Mouse (Mus musculus) kidney, postnatal 25 days (tissue): ENCODE measurements around the gene Neurl1b.
A peak's percentile ranks its signal among the peaks of the same experiment; 100 is the strongest.

ENCODE experiments used
- DNase-seq, 2 experiments: peaks; one replicate each; pipeline ENCODE4 v3.0.0; 2021; ENCODE audit warnings: mixed read lengths in 2 of 2

Neurl1b gene

DNA sequence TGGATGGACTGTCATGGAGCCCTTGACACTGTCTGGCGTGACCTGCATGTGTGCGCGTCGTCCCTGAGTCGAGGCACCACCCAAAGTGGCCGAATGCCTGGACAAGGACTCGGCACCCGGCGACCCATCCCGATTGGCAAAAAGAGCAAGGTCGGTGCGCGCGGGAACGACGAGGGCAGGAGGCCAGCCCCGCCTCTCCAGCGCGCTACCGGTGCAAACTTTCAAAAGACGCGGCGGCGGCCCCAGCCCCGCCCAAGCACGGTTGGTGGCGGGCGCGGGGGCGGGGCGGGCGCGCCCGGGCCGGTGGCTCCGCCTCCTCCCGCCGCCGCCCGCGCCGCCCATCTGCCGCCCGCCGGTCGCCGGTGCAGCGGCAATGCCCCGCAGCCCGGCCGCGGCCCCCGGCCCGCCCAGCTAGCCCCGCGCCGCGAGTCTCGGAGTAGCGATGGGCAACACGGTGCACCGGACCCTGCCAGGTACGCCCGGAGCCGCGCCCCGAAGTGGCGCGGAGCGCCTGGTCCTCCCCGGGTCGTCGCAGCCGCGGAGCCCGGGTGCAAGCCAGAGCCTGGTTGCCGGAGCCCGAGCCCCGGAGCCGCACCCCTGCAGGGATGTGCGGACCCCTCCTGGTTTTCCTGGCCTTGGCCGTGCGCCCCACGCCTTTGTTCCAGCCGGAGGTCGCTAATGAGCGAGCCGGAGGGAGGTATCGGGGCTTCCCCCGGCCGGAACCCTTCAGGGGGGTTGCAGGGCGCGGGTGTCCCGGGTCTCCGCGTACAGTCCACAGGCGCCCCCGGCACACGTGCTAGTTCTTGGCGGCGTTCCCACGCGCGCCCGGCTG lies at the start of gene Neurl1b:
TSS of gene Neurl1b (plus strand) at position 307 of the 832 bp plus-strand sequence.
- DNase-seq: peak; percentile 76 to 83

DNA sequence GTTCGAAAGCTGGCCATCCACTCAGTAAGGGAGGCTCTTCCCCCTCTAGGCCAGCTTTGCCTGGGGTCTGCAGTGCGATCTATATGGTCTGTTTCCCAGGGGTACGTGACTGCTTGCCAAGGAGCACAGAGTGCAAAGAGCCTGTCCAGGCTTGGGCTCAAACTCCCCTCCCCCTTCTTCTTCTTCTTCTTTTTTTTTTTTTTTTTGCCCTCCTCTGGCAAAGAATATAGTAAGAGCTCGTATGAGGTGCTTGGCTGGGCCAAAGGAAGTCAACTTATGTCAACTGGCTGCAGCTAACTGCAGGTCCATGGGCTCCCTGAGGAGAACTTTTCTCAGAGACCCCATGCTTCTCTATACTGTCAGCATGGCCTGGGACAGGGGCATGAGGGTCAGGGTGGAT lies 47.8 kb upstream of the Neurl1b start:
- no peak for DNase-seq

DNA sequence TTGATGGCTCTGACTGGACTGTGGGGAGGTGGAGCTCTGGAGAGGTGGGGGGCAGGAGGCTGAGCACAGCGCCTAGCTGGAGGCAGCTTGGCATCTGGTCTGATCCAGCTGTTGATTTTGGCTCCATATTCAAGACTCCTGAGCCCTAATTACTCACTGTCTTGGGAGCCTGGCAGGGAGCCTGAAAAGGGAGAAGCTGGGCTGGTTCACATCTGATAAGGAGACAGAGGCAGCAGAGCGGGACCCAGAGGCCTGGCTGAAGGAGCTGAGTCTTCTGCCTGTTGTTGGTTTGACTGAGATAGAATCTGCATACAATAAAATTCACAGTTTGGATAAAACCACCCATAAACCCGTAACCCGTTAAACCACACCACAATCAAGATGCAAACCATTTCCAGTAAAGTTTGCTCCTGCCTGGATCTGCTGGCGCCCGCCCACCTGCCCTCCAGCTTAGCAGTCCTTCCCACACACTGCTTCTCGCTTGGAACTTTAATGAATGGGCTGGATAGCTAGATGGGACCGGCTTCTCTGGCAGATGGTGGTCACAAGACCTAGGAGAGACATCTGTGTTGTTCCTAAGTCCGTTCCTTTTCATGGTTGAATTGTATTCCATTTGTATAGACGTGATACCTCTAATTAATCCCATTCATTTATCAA lies 46.2 kb upstream of the Neurl1b start:
- peak; percentile 88 to 89 for DNase-seq

- DNase-seq: peak; percentile 74 to 76
Measured at GRCm38 (mm10) chr17:26370521-26371245, 43.9 kb upstream of the Neurl1b start.

- DNase-seq: no peak
Measured at GRCm38 (mm10) chr17:26371246-26371535, 43.4 kb upstream of the Neurl1b start.

- DNase-seq: no peak
Measured at GRCm38 (mm10) chr17:26373211-26373610, 41.4 kb upstream of the Neurl1b start.

GRCm38 (mm10) chr17:26376416-26376815 lies 38.2 kb upstream of the Neurl1b start:
- DNase-seq: no peak

DNA sequence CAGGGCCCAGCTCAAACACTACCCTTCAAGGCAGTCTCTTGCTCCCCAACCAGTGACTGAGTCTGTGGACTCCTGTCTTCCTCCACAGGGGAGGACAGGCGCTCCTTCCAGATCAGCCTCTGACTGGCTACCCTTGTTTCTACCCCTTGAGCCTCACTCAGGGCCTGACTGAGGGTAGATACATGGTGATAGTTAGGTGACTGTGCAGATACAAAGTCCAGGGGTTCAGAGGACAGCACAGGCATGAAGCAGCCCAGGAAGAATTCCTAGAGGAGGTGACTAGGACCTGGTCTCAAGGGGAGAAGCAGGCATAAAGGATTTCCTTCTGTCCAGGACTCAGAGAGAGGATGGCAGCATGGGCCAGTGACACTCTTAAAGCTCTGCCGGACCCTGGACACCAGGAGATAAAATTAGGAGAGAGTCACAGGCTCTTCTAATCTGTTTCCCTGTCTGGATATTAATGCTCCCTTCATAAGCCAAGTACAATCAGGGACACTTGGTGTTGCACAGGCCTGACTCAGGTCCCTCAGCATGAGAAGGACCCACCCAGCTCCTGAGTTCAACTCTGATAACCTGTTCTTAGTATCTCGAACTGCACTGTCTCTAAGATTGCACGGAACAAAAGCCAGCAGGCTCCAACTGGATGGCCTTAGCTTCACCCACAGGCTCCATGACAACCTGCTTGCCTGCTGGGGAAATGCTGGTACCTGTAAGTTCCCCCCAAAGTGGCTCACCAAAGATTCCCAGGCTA lies 37.5 kb upstream of the Neurl1b start:
- no peak for DNase-seq

- DNase-seq: no peak
Measured at GRCm38 (mm10) chr17:26380280-26380985, 34.2 kb upstream of the Neurl1b start.

DNA sequence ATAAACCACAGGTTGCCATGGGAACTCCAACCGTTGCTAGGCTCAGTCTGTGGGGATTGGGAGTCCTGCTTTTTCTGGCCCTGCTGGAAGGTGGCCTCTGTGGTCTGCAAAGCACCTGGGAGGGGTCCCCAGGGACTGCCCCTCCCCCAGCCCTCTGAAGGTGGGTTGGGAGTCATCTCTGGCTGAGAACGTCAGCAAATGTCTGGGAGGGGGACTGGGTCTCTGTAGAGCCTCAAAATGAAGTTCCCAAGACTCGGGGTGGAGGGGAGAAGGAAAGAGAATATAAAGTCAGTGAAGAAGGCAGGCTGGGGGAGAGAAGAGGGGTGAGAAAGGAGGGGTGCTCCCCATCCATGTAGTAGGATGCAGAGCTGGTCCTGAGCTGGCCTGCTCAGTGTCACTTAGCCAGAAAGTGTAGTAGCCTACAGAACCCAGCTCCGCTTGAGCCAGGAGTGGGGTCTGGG lies 33.6 kb upstream of the Neurl1b start:
- DNase-seq: peak in 1 of 2 experiments; percentile 50

DNA sequence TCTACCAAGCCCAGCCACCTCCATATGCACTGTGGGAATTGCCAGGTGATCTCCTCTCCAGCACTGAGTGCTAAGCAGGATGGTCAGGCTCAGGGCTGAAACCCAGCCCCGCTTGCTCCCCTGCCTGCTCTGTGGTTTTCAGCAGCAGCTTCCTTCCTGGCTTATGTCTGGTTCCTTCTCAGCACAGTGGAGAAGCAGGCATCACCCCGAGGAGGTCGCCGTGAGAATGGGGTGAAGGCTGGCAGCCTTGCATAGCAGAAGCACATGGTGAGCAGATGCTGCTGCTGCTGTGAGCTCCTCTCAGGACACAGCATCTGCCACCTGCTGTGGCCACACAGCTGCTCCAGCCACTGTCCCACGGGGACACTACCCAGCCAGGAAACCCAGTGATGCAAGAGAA lies 33.0 kb upstream of the Neurl1b start:
- no peak for DNase-seq

DNA sequence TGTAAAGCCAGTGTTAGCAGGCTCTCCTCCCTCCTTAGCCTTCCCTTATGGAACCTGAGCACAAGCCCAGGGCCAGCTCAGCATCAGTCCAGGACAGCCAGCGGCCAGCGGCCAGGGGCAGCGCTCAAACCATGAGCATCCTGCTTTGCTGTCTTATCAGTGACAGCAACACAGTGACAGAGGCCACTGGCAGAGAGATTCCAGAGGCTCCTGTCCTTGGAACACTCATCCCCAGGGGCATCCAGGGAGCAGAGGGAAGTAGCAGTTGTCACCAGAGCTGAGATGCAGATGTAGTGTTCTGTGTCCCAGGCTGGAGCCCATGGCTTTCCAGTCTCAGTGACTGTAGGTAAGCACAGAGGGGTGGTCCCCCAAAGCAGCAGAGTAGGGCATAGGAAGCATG lies 32.5 kb upstream of the Neurl1b start:
- DNase-seq: no peak

DNA sequence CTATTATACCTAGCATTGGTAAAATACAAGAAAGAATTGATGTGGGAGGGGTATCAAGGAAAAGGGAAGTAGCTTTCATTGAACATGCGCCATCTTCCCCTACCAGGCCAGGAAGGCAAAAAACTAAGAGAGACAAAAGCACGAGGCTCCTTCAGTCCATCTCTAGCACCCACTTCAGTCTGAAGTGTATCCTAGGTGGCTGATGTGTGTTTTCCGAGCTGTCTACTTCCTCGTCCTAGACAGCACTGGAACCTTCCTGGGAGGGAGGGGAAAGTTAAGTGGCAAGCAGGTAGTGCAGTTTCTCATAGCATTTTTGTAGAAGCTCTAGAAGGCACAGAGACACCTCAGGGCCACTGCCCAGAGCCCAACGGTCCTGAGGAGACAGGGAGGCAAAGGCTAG lies 31.9 kb upstream of the Neurl1b start:
- DNase-seq: no peak

DNA sequence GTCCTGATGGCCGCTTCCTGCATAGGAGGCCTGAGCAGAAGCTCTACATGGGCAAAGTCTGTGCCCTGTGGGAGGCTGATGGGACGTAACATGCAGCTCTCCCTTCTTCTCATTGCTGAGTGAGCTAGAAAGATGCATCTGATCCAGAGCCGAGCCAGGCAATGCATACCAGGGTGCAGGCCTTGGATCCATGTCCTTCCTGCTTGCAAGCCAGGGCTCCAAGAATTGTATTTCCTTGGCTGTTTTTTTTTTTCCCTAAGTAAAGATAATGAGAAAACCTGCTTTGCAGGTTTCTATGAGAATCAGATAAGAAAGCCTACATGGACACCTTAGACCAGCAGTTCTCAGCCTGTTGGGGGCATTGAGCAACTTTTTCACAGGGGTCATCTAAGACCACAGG lies 30.5 kb upstream of the Neurl1b start:
- no peak for DNase-seq

- peak; percentile 55 to 83 for DNase-seq
Measured at GRCm38 (mm10) chr17:26385252-26386130, 29.1 kb upstream of the Neurl1b start.

GRCm38 (mm10) chr17:26386131-26386481 lies 28.5 kb upstream of the Neurl1b start:
- no peak for DNase-seq

DNA sequence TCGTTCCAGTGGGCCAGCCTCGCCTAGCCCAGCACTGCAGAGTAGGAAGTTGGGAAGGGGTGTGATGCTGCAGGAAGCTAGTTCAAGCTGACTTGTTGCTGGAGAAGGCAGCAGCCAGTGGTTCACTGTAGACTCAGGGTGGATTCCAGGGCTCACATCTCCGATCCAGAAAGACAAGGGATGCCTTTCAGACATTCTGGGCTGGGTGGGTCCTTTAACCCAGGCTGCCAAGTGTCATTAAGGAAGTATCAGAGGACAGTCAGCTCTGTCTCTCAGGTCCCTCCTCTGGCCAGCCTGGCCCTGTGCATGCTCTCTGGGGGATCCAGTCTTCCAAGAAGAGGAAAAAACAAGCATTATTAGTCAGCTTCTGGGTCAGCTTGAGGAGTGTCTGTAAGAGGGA lies 26.5 kb upstream of the Neurl1b start:
- DNase-seq: peak in 1 of 2 experiments; percentile 59

- DNase-seq: peak; percentile 79 to 81
Measured at GRCm38 (mm10) chr17:26389241-26389640, 25.4 kb upstream of the Neurl1b start.

- no peak for DNase-seq
Measured at GRCm38 (mm10) chr17:26390666-26391065, 24.0 kb upstream of the Neurl1b start.

DNA sequence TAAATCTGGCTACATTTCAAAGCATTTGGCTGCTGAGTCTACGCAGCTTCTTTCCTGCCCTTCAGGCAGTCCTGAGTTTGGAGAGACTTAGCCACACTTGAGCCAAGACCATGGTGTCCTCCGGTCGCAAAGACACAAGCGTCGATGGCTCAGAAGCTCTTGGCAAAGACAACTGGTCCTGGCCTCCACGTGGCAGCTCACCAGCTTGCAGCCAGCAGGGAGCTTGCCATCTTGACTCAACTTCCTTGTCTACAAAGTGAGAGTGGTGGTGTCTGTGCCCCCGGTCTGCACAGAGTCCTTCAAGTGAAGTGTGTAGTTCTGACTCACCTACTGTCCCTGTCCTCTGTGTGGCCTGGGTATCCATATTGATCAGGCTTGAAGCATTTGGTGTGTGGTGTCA lies 22.3 kb upstream of the Neurl1b start:
- no peak for DNase-seq

- DNase-seq: no peak
Measured at GRCm38 (mm10) chr17:26396765-26397164, 17.9 kb upstream of the Neurl1b start.
